Mouse (Mus musculus): Measurements from ENCODE around the gene Basp1. TPM values are rescaled to one million over a fixed set of nuclear protein-coding genes. Genes with fewer than 3 reads are reported as not detected.

Basp1 gene
- polyA plus RNA-seq, 2 experiments = 1.6 to 3.8 TPM

DNA sequence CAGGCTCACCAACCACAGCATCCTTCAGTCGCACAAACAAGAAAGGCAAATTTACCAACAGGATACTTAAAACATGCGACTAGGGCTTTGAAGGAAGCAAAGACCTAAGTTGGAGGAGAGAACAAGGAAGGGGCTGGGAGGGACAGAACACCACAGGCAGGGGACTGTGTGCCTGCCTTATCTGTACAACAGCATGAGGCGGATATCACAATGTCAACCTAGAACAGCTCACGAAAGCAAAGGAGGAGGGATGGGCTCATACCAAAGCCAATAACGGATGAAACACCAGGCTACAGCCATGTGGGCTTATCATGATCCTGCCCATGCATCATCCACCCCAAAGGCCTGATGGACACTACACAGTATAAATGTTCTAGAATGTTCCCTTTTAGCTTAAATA lies 22.4 kb downstream of the Basp1 start:
- DNase-seq (ENCODE audit: low read depth in 3 of 3, low spot score in 3 of 3) = no peak
- WGBS (ENCODE audit: insufficient replicate concordance) = 26% methylated on average over 5 of the region's 5 CpGs
- peak; percentile 62 for ATAC-seq (ENCODE audit: insufficient read depth)
- no peak overlapping the region for H3K9ac ChIP-seq (replicated peaks)
- no peak overlapping the region for H3K4me2 ChIP-seq (ENCODE audit: low read depth)
- H3K27me3 ChIP-seq (ENCODE audit: control insufficient read depth, insufficient read depth, low read length) = no peaks in the 10 kb centered on the region
- H3K27ac ChIP-seq = no peak overlapping the region
- peaks cover 0 to 5% of the 10 kb centered on the region in 2 experiments; a peak in 2 of 4 replicates for H3K4me1 ChIP-seq (replicated peaks; ENCODE audit: control insufficient read depth in 2 of 2, insufficient read depth in 2 of 2, low read length in 1 of 2)
- H3K4me3 ChIP-seq (ENCODE audit: insufficient read depth in 1 of 2, low read depth in 2 of 2, low read length in 2 of 2) = no peak overlapping the region
- 0 out of 2 replicates have a peak, but pooled peaks have one; percentile 12 for TF ChIP-seq EP300 (IDR thresholded peaks at IDR 0.05; ENCODE audit: low read depth)
- no peak for TF ChIP-seq CTCF (IDR thresholded peaks at IDR 0.05; ENCODE audit: low read depth)
- H3K9me3 ChIP-seq (ENCODE audit: control insufficient read depth, low read length) = no peaks in the 10 kb centered on the region
- no peaks in the 10 kb centered on the region for H3K36me3 ChIP-seq (replicated peaks; ENCODE audit: control insufficient read depth, insufficient read depth, low read depth)

GRCm38 (mm10) chr15:25387572-25387971 lies 26.0 kb downstream of the Basp1 start:
- WGBS (ENCODE audit: insufficient replicate concordance) = 72% methylated on average over 6 of the region's 6 CpGs

GRCm38 (mm10) chr15:25380051-25380450 lies 33.5 kb downstream of the Basp1 start:
- DNase-seq (ENCODE audit: low read depth in 3 of 3, low spot score in 3 of 3) (no peak), ATAC-seq (ENCODE audit: insufficient read depth) (no peak)
- H3K4me1 ChIP-seq (replicated peaks; ENCODE audit: control insufficient read depth in 2 of 2, insufficient read depth in 2 of 2, low read length in 1 of 2) = no peaks in the 10 kb centered on the region
- TF ChIP-seq CTCF (IDR thresholded peaks at IDR 0.05; ENCODE audit: low read depth) (no peak), EP300 (IDR thresholded peaks at IDR 0.05; ENCODE audit: low read depth) (no peak)
- no peak overlapping the region for H3K9ac ChIP-seq (replicated peaks)
- no peaks in the 10 kb centered on the region for H3K27me3 ChIP-seq (ENCODE audit: control insufficient read depth, insufficient read depth, low read length)
- no peaks in the 10 kb centered on the region for H3K9me3 ChIP-seq (ENCODE audit: control insufficient read depth, low read length)
- H3K27ac ChIP-seq = no peak overlapping the region
- H3K4me3 ChIP-seq (ENCODE audit: insufficient read depth in 1 of 2, low read depth in 2 of 2, low read length in 2 of 2) = no peak overlapping the region
- WGBS (ENCODE audit: insufficient replicate concordance) = 67% methylated on average over 5 of the region's 5 CpGs
- no peak overlapping the region for H3K4me2 ChIP-seq (ENCODE audit: low read depth)
- no peaks in the 10 kb centered on the region for H3K36me3 ChIP-seq (replicated peaks; ENCODE audit: control insufficient read depth, insufficient read depth, low read depth)

More at GRCm38 (mm10) chr15:25387572-25387971, 26.0 kb downstream of the Basp1 start:
- ATAC-seq (ENCODE audit: insufficient read depth) (no peak), DNase-seq (ENCODE audit: low read depth in 3 of 3, low spot score in 3 of 3) (no peak)
- Histone ChIP-seq H3K4me2 (ENCODE audit: low read depth) (no peak overlapping the region), H3K27me3 (ENCODE audit: control insufficient read depth, insufficient read depth, low read length) (no peaks in the 10 kb centered on the region), H3K27ac (no peak overlapping the region), H3K9ac (replicated peaks) (no peak overlapping the region), H3K9me3 (ENCODE audit: control insufficient read depth, low read length) (no peaks in the 10 kb centered on the region), H3K36me3 (replicated peaks; ENCODE audit: control insufficient read depth, insufficient read depth, low read depth) (no peaks in the 10 kb centered on the region), H3K4me1 (replicated peaks; ENCODE audit: control insufficient read depth in 2 of 2, insufficient read depth in 2 of 2, low read length in 1 of 2) (peaks cover 0 to 5% of the 10 kb centered on the region in 2 experiments; a peak in 2 of 4 replicates), H3K4me3 (ENCODE audit: insufficient read depth in 1 of 2, low read depth in 2 of 2, low read length in 2 of 2) (no peak overlapping the region)
- TF ChIP-seq EP300 (IDR thresholded peaks at IDR 0.05; ENCODE audit: low read depth) = no peak
- no peak for TF ChIP-seq CTCF (IDR thresholded peaks at IDR 0.05; ENCODE audit: low read depth)

- Histone ChIP-seq H3K9me3 (ENCODE audit: control insufficient read depth, low read length) (no peaks in the 10 kb centered on the region), H3K36me3 (replicated peaks; ENCODE audit: control insufficient read depth, insufficient read depth, low read depth) (no peaks in the 10 kb centered on the region), H3K4me2 (ENCODE audit: low read depth) (no peak overlapping the region), H3K4me1 (replicated peaks; ENCODE audit: control insufficient read depth in 2 of 2, insufficient read depth in 2 of 2, low read length in 1 of 2) (no peaks in the 10 kb centered on the region), H3K27ac (no peak overlapping the region), H3K27me3 (ENCODE audit: control insufficient read depth, insufficient read depth, low read length) (no peaks in the 10 kb centered on the region), H3K9ac (replicated peaks) (no peak overlapping the region), H3K4me3 (ENCODE audit: insufficient read depth in 1 of 2, low read depth in 2 of 2, low read length in 2 of 2) (no peak overlapping the region)
- no peak for DNase-seq (ENCODE audit: low read depth in 3 of 3, low spot score in 3 of 3)
- no peak for ATAC-seq (ENCODE audit: insufficient read depth)
- no peak for TF ChIP-seq CTCF (IDR thresholded peaks at IDR 0.05; ENCODE audit: low read depth)
- TF ChIP-seq EP300 (IDR thresholded peaks at IDR 0.05; ENCODE audit: low read depth) = no peak
- 83% methylated on average over 8 of the region's 8 CpGs for WGBS (ENCODE audit: insufficient replicate concordance)
Measured at GRCm38 (mm10) chr15:25378707-25379106, 34.9 kb downstream of the Basp1 start.

DNA sequence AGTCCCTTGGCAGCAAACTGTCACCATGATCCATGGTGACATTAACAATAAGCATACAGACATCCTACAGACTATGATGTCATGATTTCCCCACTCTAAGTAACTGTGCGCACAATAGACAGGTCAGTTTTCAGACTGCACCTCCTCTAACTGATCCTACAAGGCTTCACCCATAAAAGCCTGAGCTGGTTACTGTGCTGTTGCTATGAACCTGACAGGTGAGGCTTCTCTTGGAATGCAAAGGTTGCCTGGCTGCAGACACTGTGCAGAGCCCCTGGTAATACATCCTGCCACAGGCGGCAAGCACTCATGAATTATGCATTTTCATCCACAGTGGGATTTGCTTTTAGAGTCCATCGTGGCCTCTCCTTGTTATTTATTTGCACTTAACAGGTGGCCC lies 36.6 kb downstream of the Basp1 start:
- H3K4me3 ChIP-seq (ENCODE audit: insufficient read depth in 1 of 2, low read depth in 2 of 2, low read length in 2 of 2) = no peak overlapping the region
- H3K4me2 ChIP-seq (ENCODE audit: low read depth) = no peak overlapping the region
- H3K9ac ChIP-seq (replicated peaks) = no peak overlapping the region
- no peak for TF ChIP-seq EP300 (IDR thresholded peaks at IDR 0.05; ENCODE audit: low read depth)
- no peak for TF ChIP-seq CTCF (IDR thresholded peaks at IDR 0.05; ENCODE audit: low read depth)
- no peaks in the 10 kb centered on the region for H3K36me3 ChIP-seq (replicated peaks; ENCODE audit: control insufficient read depth, insufficient read depth, low read depth)
- H3K27ac ChIP-seq = no peak overlapping the region
- H3K4me1 ChIP-seq (replicated peaks; ENCODE audit: control insufficient read depth in 2 of 2, insufficient read depth in 2 of 2, low read length in 1 of 2) = no peaks in the 10 kb centered on the region
- WGBS (ENCODE audit: insufficient replicate concordance) = 66% methylated on average over 3 of the region's 3 CpGs
- DNase-seq (ENCODE audit: low read depth in 3 of 3, low spot score in 3 of 3) = no peak
- H3K9me3 ChIP-seq (ENCODE audit: control insufficient read depth, low read length) = no peaks in the 10 kb centered on the region
- no peak for ATAC-seq (ENCODE audit: insufficient read depth)
- no peaks in the 10 kb centered on the region for H3K27me3 ChIP-seq (ENCODE audit: control insufficient read depth, insufficient read depth, low read length)

All from liver, embryonic 14.5 days (tissue).